Mouse (Mus musculus): ENCODE results near the gene Arl14ep.

Arl14ep gene

DNA sequence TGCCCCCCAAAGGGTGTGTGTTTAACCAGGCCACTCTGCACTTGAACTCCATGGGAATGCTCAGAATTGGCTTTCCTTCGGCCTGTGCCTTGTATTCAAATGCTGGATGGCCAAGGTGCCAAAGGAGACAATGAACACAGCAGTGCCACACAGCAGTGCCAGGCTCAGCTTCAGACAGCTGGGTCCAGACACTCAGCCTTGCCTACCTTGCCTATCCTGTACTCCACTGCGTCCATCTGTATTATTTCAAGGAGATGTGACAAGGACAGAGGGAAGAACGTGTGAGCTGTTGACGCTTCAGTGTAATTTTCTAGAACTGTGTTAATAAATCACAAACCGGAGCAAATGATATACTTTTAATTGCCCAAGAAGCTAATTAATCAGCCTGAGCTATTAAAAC, 14.8 kb downstream of the Arl14ep start:
- in situ Hi-C loops (cut with MboI; ENCODE audit: low pct_unique_long_range_greater_than_20kb in 1 of 2, low sequenced_read_pairs in 2 of 2, unreplicated experiment in 1 of 2): loop anchor here (5.0 to 25.0 kb wide), 5 partner anchors 272 to 605 kb away; partner anchors contain the start of gene Mpped2 (in 2 of the 2)

DNA sequence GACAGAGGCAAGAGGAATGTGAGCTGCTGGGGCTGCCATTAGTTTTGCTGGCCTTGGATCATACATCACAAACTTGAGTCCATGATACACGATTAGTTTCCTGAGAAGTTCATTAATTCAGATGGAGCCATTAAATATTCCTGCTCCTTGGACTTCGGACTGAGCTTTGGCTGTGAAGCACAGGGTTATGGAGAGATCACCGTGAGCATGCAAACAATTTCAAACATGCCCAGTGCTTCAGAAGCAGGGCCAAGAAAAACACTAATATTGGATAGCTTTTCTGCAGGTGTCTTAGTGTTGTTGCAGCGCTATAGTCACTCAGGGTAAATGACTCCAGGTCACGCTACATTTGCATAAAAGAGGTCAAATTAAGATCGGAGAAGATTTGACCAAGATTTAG, 15.3 kb downstream of the Arl14ep start:
- in situ Hi-C loops (cut with MboI; ENCODE audit: low pct_unique_long_range_greater_than_20kb in 1 of 2, low sequenced_read_pairs in 2 of 2, unreplicated experiment in 1 of 2): loop anchor here (5.0 to 25.0 kb wide), 5 partner anchors 272 to 604 kb away; partner anchors contain the start of gene Mpped2 (in 2 of the 2)

DNA sequence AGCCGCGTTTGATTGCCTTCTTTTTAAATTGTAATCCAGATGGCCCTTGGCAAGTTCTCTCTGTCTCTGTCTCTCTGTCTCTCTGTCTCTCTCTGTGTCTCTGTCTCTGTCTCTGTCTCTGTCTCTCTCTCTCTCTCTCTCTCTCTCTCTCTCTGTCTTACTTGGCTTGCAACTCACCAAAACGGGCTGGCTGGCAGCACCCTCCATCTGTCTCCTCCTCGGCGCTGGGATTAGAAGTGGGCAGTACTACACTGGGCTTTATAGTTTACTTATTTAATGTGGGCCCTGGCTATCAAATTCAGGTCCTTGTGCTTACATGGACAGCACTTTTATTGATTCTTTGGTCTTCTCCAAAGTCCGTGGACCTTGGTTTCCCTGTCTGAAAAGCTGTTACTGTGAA, 18.1 kb downstream of the Arl14ep start:
- in situ Hi-C loops (cut with MboI; ENCODE audit: low pct_unique_long_range_greater_than_20kb in 1 of 2, low sequenced_read_pairs in 2 of 2, unreplicated experiment in 1 of 2): loop anchor here (5.0 to 25.0 kb wide), 5 partner anchors 269 to 601 kb away; partner anchors contain the start of gene Mpped2 (in 2 of the 2)

DNA sequence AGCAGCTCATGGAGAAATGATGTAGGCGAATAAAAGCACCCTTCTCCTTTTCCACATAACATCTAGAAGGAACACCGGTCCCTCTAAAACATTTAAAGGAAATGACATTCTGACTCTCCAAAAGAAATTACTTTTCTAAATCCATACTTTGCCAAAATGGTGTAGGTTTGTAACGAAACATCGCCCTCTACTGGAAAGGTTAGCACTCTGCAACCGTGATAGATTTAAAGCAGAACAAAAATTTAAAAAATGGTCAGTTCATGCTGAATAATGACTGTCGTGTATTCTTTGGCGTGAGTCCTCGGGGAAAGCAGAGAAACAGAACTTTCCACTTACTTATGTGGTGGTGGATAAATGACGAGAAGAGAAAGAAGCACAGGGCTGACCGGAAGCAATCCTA, 18.6 kb downstream of the Arl14ep start:
- in situ Hi-C loops (cut with MboI; ENCODE audit: low pct_unique_long_range_greater_than_20kb in 1 of 2, low sequenced_read_pairs in 2 of 2, unreplicated experiment in 1 of 2): loop anchor here (5.0 to 25.0 kb wide), 5 partner anchors 268 to 601 kb away; partner anchors contain the start of gene Mpped2 (in 2 of the 2)

DNA sequence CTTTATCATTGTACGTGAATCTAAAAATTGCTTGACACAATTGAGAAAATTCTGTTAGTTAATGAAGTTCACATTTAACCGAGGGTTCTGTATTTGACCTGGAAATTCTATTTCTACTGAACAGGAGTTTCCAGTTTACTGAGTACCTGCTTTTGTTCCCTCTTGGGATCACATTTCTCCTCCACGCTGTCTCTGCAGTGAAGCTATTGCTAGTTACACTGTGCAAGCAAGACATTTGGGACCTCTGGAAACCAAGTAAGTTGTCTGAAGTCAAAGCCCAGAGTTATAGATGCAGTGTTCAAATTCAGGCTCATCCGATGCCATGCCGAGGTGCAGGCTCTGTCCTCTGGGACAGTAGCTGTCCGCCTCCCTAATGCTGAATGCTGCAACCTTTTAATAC, 19.2 kb downstream of the Arl14ep start:
- in situ Hi-C loops (cut with MboI; ENCODE audit: low pct_unique_long_range_greater_than_20kb in 1 of 2, low sequenced_read_pairs in 2 of 2, unreplicated experiment in 1 of 2): loop anchor here (5.0 to 25.0 kb wide), 5 partner anchors 268 to 600 kb away; partner anchors contain the start of gene Mpped2 (in 2 of the 2)

DNA sequence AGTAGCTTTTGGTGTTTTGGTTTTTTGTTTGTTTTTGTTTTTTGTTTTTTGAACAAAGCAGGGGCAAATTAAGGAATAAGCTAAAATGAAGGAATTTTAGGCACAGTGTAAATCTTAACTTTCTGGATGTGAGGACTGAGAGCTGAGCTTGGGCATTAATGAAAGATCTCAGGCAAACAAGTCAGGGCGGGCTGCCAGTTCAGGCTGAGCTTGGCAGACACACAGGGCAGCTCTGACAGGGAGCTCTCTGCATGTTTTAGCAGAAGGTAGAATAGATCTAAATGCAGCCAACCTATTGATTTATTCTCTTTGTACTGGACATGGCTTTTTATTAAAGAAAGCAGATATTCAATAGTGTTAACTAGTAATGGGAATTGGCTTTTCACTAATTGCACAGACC, 31.8 kb downstream of the Arl14ep start:
- in situ Hi-C loops (cut with MboI; ENCODE audit: low pct_unique_long_range_greater_than_20kb in 1 of 2, low sequenced_read_pairs in 2 of 2, unreplicated experiment in 1 of 2): no loop called here

DNA sequence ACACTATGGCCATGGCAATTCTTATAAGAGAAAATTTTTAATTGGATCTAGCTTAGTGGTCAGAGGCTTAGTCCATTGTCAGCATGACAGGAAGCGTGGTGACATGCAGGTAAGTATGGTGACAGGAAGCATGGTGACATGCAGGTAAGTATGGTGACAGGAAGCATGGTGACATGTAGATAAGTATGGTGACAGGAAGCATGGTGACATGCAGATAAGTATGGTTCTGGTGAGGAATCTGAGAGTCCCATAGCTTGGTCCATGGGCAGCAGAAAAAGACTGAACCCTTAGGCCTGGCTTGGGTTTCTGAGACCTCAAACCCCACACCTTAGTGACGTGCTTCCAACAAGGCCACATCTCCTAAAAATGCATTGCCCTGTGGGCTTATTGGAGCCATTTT, 38.5 kb downstream of the Arl14ep start:
- in situ Hi-C loops (cut with MboI; ENCODE audit: low pct_unique_long_range_greater_than_20kb in 1 of 2, low sequenced_read_pairs in 2 of 2, unreplicated experiment in 1 of 2): no loop called here

DNA sequence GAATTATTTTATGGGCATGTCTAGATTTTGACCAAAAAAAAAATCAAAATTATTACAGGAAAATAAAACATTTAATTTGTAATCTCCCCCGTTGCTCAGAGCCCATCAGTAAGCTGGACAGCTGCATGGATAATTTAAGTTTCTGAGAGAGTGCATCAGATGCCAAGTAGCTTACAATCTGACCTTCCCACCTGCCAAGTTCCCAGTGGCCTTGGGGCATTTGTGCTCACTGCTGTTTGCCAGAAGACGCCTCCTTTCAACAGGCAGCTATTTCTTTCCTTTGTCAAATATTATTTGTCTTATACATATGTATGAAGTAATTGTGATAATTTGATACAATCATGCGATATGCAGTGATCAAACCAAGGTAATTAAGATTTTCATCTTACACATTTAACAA, 44.3 kb downstream of the Arl14ep start:
- in situ Hi-C loops (cut with MboI; ENCODE audit: low pct_unique_long_range_greater_than_20kb in 1 of 2, low sequenced_read_pairs in 2 of 2, unreplicated experiment in 1 of 2): no loop called here
